Mouse (Mus musculus): ENCODE data around the gene Sirt2. TPM values are rescaled to one million over a fixed set of nuclear protein-coding genes. Genes with fewer than 3 reads are reported as not detected.

Sirt2 gene
- total and polyA plus RNA-seq, 3 experiments, result 35.7 to 72.4 TPM; not detected in 1

GRCm38 (mm10) chr7:28741709-28742438 lies 24.7 kb upstream of the Sirt2 start, which contains the start of the genes Mrps12 and Sars2 (continued):
- TF ChIP-seq MYC (IDR thresholded peaks at IDR 0.05; ENCODE audit: low read depth, low read length) (peak; percentile 73; the same call in 1 of the 2 replicates), SMC3 (IDR thresholded peaks at IDR 0.05; ENCODE audit: low read depth, low read length) (peak; percentile 59), SIN3A (IDR thresholded peaks at IDR 0.05; ENCODE audit: low read length) (peak; percentile 57; the same call in 1 of the 2 replicates)

GRCm38 (mm10) chr7:28749935-28750334 lies 16.6 kb upstream of the Sirt2 start:
- TF ChIP-seq USF2 (IDR thresholded peaks at IDR 0.05; ENCODE audit: borderline replicate concordance in 1 of 2, insufficient read depth in 1 of 2, low read depth in 1 of 2, low read length in 2 of 2), result no peak
- TF ChIP-seq RCOR1 (IDR thresholded peaks at IDR 0.05; ENCODE audit: low read depth, low read length), result no peak
- TF ChIP-seq RAD21 (IDR thresholded peaks at IDR 0.05; ENCODE audit: low read depth, low read length), result no peak
- no peak for TF ChIP-seq POLR2AphosphoS2 (IDR thresholded peaks at IDR 0.05; ENCODE audit: low read length)
- no peak for TF ChIP-seq GATA1 (IDR thresholded peaks at IDR 0.05; ENCODE audit: low read depth, low read length)
- TF ChIP-seq SMC3 (IDR thresholded peaks at IDR 0.05; ENCODE audit: low read depth, low read length), result no peak
- TF ChIP-seq MAX (IDR thresholded peaks at IDR 0.05; ENCODE audit: low read length), result no peak
- TF ChIP-seq NRF1 (IDR thresholded peaks at IDR 0.05; ENCODE audit: insufficient read depth, low read depth, low read length, poor library complexity, severe bottlenecking), result no peak
- TF ChIP-seq SIN3A (IDR thresholded peaks at IDR 0.05; ENCODE audit: low read length), result no peak
- no peak overlapping the region for H3K27ac ChIP-seq (ENCODE audit: control insufficient read depth, low read depth, low read length)
- DNase-seq (ENCODE audit: low read depth, low spot score), result no peak
- H3K79me2 ChIP-seq (ENCODE audit: control insufficient read depth, insufficient read depth, low read length, poor library complexity), result no peaks in the 10 kb centered on the region
- no peaks in the 10 kb centered on the region; a peak in 1 of 4 replicates for H3K36me3 ChIP-seq (ENCODE audit: control insufficient read depth in 1 of 2, insufficient read depth in 2 of 2, low read length in 2 of 2)
- H3K9me3 ChIP-seq (replicated peaks; ENCODE audit: insufficient read depth, low read length), result no peaks in the 10 kb centered on the region
- H3K27me3 ChIP-seq (ENCODE audit: control insufficient read depth in 1 of 2, insufficient read depth in 2 of 2, low read length in 2 of 2), result no peaks in the 10 kb centered on the region
- no peak overlapping the region for H3K4me3 ChIP-seq (ENCODE audit: control insufficient read depth in 1 of 2, insufficient read depth in 1 of 2, low read depth in 2 of 2, low read length in 2 of 2)
- H3K4me1 ChIP-seq (ENCODE audit: control insufficient read depth in 1 of 2, insufficient read depth in 2 of 2, low read length in 2 of 2), result no peaks in the 10 kb centered on the region
- H3K9ac ChIP-seq (ENCODE audit: control insufficient read depth, low read depth, low read length, poor library complexity, severe bottlenecking), result no peak overlapping the region

GRCm38 (mm10) chr7:28756079-28756478 lies 10.5 kb upstream of the Sirt2 start, which contains the start of gene Ccer2:
Gene Ccer2, plus strand, starts transcription at chr7:28756174.
- H3K4me3 ChIP-seq (ENCODE audit: control insufficient read depth in 1 of 2, insufficient read depth in 1 of 2, low read depth in 2 of 2, low read length in 2 of 2), result no peak within 1 kb of the TSS
- no peaks in the 10 kb centered on the region for H3K79me2 ChIP-seq (ENCODE audit: control insufficient read depth, insufficient read depth, low read length, poor library complexity)
- no peaks in the 10 kb centered on the region for H3K9me3 ChIP-seq (replicated peaks; ENCODE audit: insufficient read depth, low read length)
- DNase-seq (ENCODE audit: low read depth, low spot score), result no peak
- TF ChIP-seq SMC3 (IDR thresholded peaks at IDR 0.05; ENCODE audit: low read depth, low read length) (no peak), ELF1 (IDR thresholded peaks at IDR 0.05; ENCODE audit: low read depth, low read length) (no peak), JUND (IDR thresholded peaks at IDR 0.05; ENCODE audit: low read depth, low read length) (no peak), MYB (IDR thresholded peaks at IDR 0.05; ENCODE audit: low read depth, low read length) (no peak), MEF2A (IDR thresholded peaks at IDR 0.05; ENCODE audit: extremely low read depth, insufficient replicate concordance, low read depth, low read length, poor library complexity, severe bottlenecking) (no peak), USF2 (IDR thresholded peaks at IDR 0.05; ENCODE audit: borderline replicate concordance in 1 of 2, insufficient read depth in 1 of 2, low read depth in 1 of 2, low read length in 2 of 2) (no peak), CTCF (IDR thresholded peaks at IDR 0.05 in 2 of 3, conservative IDR thresholded peaks at IDR 0.05 in 1 of 3; ENCODE audit: control insufficient read depth in 1 of 3, insufficient read depth in 1 of 3, low read depth in 2 of 3, low read length in 3 of 3, poor library complexity in 1 of 3, severe bottlenecking in 1 of 3) (no peak), UBTF (IDR thresholded peaks at IDR 0.05; ENCODE audit: borderline replicate concordance, insufficient read depth, low read depth, low read length) (no peak), MAZ (IDR thresholded peaks at IDR 0.05; ENCODE audit: low read depth, low read length) (no peak)
- H3K9ac ChIP-seq (ENCODE audit: control insufficient read depth, low read depth, low read length, poor library complexity, severe bottlenecking), result no peak within 1 kb of the TSS
- H3K36me3 ChIP-seq (ENCODE audit: control insufficient read depth in 1 of 2, insufficient read depth in 2 of 2, low read length in 2 of 2), result no peaks in the 10 kb centered on the region; a peak in 1 of 4 replicates
- H3K4me1 ChIP-seq (ENCODE audit: control insufficient read depth in 1 of 2, insufficient read depth in 2 of 2, low read length in 2 of 2), result no peaks in the 10 kb centered on the region
- no peak within 1 kb of the TSS for H3K27ac ChIP-seq (ENCODE audit: control insufficient read depth, low read depth, low read length)
- H3K27me3 ChIP-seq (ENCODE audit: control insufficient read depth in 1 of 2, insufficient read depth in 2 of 2, low read length in 2 of 2), result no peaks in the 10 kb centered on the region

Measured in MEL (cell line).